Mouse (Mus musculus): Measurements from ENCODE around the gene Zmynd8. TPM values are rescaled to one million over a fixed set of nuclear protein-coding genes. Genes with fewer than 3 reads are reported as not detected.
A peak's percentile ranks its signal among the peaks of the same experiment; 100 is the strongest.

Zmynd8 gene
- polyA plus RNA-seq, 1 experiment: 20.7 TPM

DNA sequence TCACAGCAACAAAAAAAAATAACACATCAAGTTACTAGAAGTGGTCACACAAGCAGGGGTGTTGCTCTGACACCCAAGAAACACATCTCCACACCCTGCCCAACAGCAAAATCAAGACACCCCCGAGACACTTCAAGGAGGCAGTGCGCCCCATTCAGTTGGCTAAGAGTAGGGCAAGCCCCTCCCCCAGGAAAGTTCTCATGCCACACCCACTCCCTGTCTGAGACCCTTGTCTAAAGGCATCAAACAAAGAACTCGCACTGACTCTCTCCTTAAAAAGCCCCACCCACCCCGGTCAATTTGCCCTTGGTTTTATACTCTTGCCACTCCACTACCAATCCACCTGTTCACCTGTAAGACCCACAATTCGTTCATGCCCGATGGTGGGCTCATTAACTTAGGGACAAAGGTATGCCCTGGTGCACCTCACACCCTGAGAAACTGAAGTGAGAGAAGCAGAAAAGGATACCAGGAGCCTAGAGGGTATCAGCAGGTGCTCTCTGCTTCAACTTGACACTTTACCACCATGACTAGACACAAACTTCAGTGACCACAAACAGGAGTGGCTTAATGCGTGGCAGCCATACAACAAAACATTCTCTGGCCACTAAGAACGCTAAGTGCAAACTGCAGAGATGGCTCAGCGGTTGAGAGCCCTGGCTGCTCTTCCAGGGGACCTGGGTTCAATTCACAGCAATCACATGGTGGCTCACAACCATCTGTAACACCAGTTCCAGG, 45.8 kb downstream of the Zmynd8 start:
- peaks cover 54% of the 10 kb centered on the region for H3K36me3 ChIP-seq (ENCODE audit: control insufficient read depth, insufficient read depth)
- H3K79me2 ChIP-seq (ENCODE audit: control insufficient read depth, insufficient read depth): peaks cover 87% of the 10 kb centered on the region
- H3K4me3 ChIP-seq (ENCODE audit: insufficient read depth, poor library complexity, severe bottlenecking): no peak overlapping the region
- peaks cover 50% of the 10 kb centered on the region for H3K79me3 ChIP-seq (ENCODE audit: low read depth)
- H3ac ChIP-seq (ENCODE audit: control insufficient read depth, insufficient read length, low read depth): no peak overlapping the region
- no peaks in the 10 kb centered on the region for H3K27me3 ChIP-seq (ENCODE audit: control insufficient read depth, insufficient read depth, insufficient read length)
- TF ChIP-seq CTCF (IDR thresholded peaks at IDR 0.05; ENCODE audit: control insufficient read depth, insufficient read depth, insufficient read length): no peak
- TF ChIP-seq CEBPB (IDR thresholded peaks at IDR 0.05; ENCODE audit: low read depth): no peak
- no peak for TF ChIP-seq FOSL1 (IDR thresholded peaks at IDR 0.05; ENCODE audit: insufficient read depth, low read length, poor library complexity, severe bottlenecking)
- no peak for TF ChIP-seq MAX (IDR thresholded peaks at IDR 0.05)
- TF ChIP-seq MYOD1 (IDR thresholded peaks at IDR 0.05; ENCODE audit: control insufficient read depth, insufficient read length, low read depth): no peak
- TF ChIP-seq USF1 (IDR thresholded peaks at IDR 0.05; ENCODE audit: low read depth): no peak
- TF ChIP-seq MYOG (IDR thresholded peaks at IDR 0.05; ENCODE audit: control insufficient read depth, extremely low read depth, insufficient read length): no peak

DNA sequence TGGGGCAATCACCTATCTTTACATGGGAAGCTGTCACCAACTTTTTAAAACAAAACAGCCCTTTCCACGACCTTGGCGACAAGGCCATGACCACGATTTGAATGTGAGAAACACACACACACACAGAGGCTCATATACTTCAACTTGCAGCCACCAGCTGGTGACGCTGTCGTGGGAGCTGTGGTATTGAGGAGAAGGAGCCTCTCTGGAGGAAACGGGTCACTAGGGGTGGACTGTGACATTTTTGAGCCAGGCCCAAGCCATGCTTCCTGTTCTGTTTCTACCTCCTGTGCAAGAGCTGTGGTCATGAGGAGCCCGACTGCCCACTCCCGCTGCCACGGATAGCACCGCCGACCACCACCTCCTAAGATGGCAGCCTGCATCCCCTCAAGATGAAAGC, 46.4 kb downstream of the Zmynd8 start:
- peaks cover 60% of the 10 kb centered on the region for H3K36me3 ChIP-seq (ENCODE audit: control insufficient read depth, insufficient read depth)
- H3ac ChIP-seq (ENCODE audit: control insufficient read depth, insufficient read length, low read depth): no peak overlapping the region
- H3K79me3 ChIP-seq (ENCODE audit: low read depth): peaks cover 56% of the 10 kb centered on the region
- peaks cover 87% of the 10 kb centered on the region for H3K79me2 ChIP-seq (ENCODE audit: control insufficient read depth, insufficient read depth)
- no peak overlapping the region for H3K4me3 ChIP-seq (ENCODE audit: insufficient read depth, poor library complexity, severe bottlenecking)
- H3K27me3 ChIP-seq (ENCODE audit: control insufficient read depth, insufficient read depth, insufficient read length): no peaks in the 10 kb centered on the region
- TF ChIP-seq CTCF (IDR thresholded peaks at IDR 0.05; ENCODE audit: control insufficient read depth, insufficient read depth, insufficient read length): no peak
- TF ChIP-seq FOSL1 (IDR thresholded peaks at IDR 0.05; ENCODE audit: insufficient read depth, low read length, poor library complexity, severe bottlenecking): no peak
- TF ChIP-seq CEBPB (IDR thresholded peaks at IDR 0.05; ENCODE audit: low read depth): no peak
- no peak for TF ChIP-seq MYOD1 (IDR thresholded peaks at IDR 0.05; ENCODE audit: control insufficient read depth, insufficient read length, low read depth)
- no peak for TF ChIP-seq MAX (IDR thresholded peaks at IDR 0.05)
- TF ChIP-seq MYOG (IDR thresholded peaks at IDR 0.05; ENCODE audit: control insufficient read depth, extremely low read depth, insufficient read length): no peak
- TF ChIP-seq USF1 (IDR thresholded peaks at IDR 0.05; ENCODE audit: low read depth): no peak

DNA sequence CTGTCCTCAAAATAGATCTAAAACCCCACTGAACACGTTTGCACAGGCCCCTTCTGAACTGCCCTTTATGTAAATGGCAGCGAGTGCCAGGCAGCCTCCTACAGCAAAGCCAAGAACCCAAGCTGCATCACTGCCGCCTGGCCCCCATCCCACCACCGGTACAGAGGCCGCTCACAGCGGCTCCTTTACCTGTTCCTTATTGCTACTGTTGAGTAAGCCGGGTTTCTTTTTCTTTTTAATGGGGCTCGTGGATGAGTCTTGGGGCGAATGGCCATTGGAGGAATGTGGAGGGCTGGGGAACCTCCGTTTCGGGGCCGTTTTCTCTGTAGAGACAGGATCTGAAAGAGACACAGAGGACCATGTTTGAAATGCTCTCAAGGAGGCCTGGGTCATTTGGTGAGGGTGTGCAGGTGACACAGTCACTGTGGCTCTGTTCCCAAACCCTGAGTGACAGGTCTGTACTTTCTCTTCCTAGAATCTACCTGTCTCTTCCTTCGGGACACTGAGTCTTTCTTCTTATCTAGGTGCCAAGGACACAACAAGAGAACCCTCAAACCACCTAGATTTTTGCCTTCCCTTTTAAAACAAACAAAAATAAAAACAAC, 46.9 kb downstream of the Zmynd8 start:
- Histone ChIP-seq H3ac (ENCODE audit: control insufficient read depth, insufficient read length, low read depth) (no peak overlapping the region), H3K4me3 (ENCODE audit: insufficient read depth, poor library complexity, severe bottlenecking) (no peak overlapping the region), H3K27me3 (ENCODE audit: control insufficient read depth, insufficient read depth, insufficient read length) (no peaks in the 10 kb centered on the region), H3K36me3 (ENCODE audit: control insufficient read depth, insufficient read depth) (peaks cover 63% of the 10 kb centered on the region), H3K79me2 (ENCODE audit: control insufficient read depth, insufficient read depth) (peaks cover 87% of the 10 kb centered on the region), H3K79me3 (ENCODE audit: low read depth) (peaks cover 56% of the 10 kb centered on the region)
- TF ChIP-seq MYOG (IDR thresholded peaks at IDR 0.05; ENCODE audit: control insufficient read depth, extremely low read depth, insufficient read length) (no peak), USF1 (IDR thresholded peaks at IDR 0.05; ENCODE audit: low read depth) (no peak), CTCF (IDR thresholded peaks at IDR 0.05; ENCODE audit: control insufficient read depth, insufficient read depth, insufficient read length) (no peak), MAX (IDR thresholded peaks at IDR 0.05) (no peak), CEBPB (IDR thresholded peaks at IDR 0.05; ENCODE audit: low read depth) (no peak), MYOD1 (IDR thresholded peaks at IDR 0.05; ENCODE audit: control insufficient read depth, insufficient read length, low read depth) (no peak), FOSL1 (IDR thresholded peaks at IDR 0.05; ENCODE audit: insufficient read depth, low read length, poor library complexity, severe bottlenecking) (no peak)

DNA sequence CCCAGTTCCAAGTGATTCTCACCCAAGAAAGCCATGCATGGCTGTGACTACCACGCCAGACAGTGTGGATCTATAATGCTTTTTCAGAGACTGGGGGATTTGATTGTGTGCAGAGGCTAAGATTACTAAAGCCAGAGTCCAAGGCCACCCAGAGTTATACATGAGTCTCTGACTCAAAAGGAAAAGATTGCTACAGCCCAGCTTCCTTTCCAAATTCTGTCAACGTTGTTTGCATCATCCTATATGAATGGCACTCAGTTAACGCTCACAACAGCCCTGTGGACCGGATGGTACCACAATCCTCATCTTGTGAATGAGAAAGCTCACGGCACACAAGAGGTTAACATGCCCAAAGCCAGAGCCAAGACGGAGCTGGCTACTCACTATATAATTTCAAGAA, 48.0 kb downstream of the Zmynd8 start:
- Histone ChIP-seq H3K36me3 (ENCODE audit: control insufficient read depth, insufficient read depth) (peaks cover 74% of the 10 kb centered on the region), H3ac (ENCODE audit: control insufficient read depth, insufficient read length, low read depth) (no peak overlapping the region), H3K27me3 (ENCODE audit: control insufficient read depth, insufficient read depth, insufficient read length) (no peaks in the 10 kb centered on the region), H3K79me3 (ENCODE audit: low read depth) (peaks cover 58% of the 10 kb centered on the region), H3K79me2 (ENCODE audit: control insufficient read depth, insufficient read depth) (peaks cover 97% of the 10 kb centered on the region), H3K4me3 (ENCODE audit: insufficient read depth, poor library complexity, severe bottlenecking) (no peak overlapping the region)
- TF ChIP-seq FOSL1 (IDR thresholded peaks at IDR 0.05; ENCODE audit: insufficient read depth, low read length, poor library complexity, severe bottlenecking) (no peak), MYOG (IDR thresholded peaks at IDR 0.05; ENCODE audit: control insufficient read depth, extremely low read depth, insufficient read length) (no peak), MAX (IDR thresholded peaks at IDR 0.05) (no peak), CTCF (IDR thresholded peaks at IDR 0.05; ENCODE audit: control insufficient read depth, insufficient read depth, insufficient read length) (no peak), CEBPB (IDR thresholded peaks at IDR 0.05; ENCODE audit: low read depth) (no peak), MYOD1 (IDR thresholded peaks at IDR 0.05; ENCODE audit: control insufficient read depth, insufficient read length, low read depth) (no peak), USF1 (IDR thresholded peaks at IDR 0.05; ENCODE audit: low read depth) (no peak)

DNA sequence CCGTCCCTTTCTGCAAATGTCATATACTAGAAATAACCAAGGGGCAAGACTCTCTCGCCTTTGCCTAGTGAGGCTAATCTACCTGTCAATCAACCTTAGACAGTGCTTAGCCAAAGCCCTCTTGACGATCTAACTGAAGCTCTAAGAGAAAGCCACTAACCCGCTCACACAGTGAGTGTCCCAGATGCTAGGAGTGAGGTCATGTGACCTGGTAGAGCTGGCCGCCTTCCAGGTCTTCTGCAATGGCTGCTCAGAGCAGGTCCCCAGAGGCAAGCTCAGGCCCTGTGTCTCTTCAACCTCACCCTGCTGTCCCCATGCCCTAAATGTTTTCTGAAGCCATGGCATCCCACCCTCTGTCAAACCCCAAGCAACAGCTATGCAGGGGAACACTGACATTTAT, 49.7 kb downstream of the Zmynd8 start:
- no peak for TF ChIP-seq MYOG (IDR thresholded peaks at IDR 0.05; ENCODE audit: control insufficient read depth, extremely low read depth, insufficient read length)
- TF ChIP-seq USF1 (IDR thresholded peaks at IDR 0.05; ENCODE audit: low read depth): peak; percentile 79
- H3K36me3 ChIP-seq (ENCODE audit: control insufficient read depth, insufficient read depth): peaks cover 89% of the 10 kb centered on the region

More for the DNA sequence above, 49.7 kb downstream of the Zmynd8 start:
- H3K27me3 ChIP-seq (ENCODE audit: control insufficient read depth, insufficient read depth, insufficient read length): no peaks in the 10 kb centered on the region
- peaks cover 91% of the 10 kb centered on the region for H3K79me2 ChIP-seq (ENCODE audit: control insufficient read depth, insufficient read depth)
- no peak overlapping the region for H3K4me3 ChIP-seq (ENCODE audit: insufficient read depth, poor library complexity, severe bottlenecking)
- H3ac ChIP-seq (ENCODE audit: control insufficient read depth, insufficient read length, low read depth): no peak overlapping the region
- H3K79me3 ChIP-seq (ENCODE audit: low read depth): peaks cover 48% of the 10 kb centered on the region
